Mouse (Mus musculus) macrophage (primary cell): ENCODE data around the gene Tmem37. TPM values are rescaled to one million over a fixed set of nuclear protein-coding genes. Genes with fewer than 3 reads are reported as not detected.

ENCODE experiments used
- H3K27ac ChIP-seq: fragments of 350-480 bp; formaldehyde crosslinking; 2 replicates; pipeline ENCODE4 v1.9.0; 2021
- H3K36me3 ChIP-seq: fragments of 350-480 bp; formaldehyde crosslinking; 2 replicates; pipeline ENCODE4 v1.9.0; 2021; ENCODE audit errors: inconsistent target
- H3K4me3 ChIP-seq: fragments of 350-480 bp; formaldehyde crosslinking; 2 replicates; pipeline ENCODE4 v1.9.0; 2021; ENCODE audit errors: inconsistent target
- H3K79me2 ChIP-seq: fragments of 350-480 bp; formaldehyde crosslinking; 2 replicates; pipeline ENCODE4 v1.9.0; 2021; ENCODE audit errors: inconsistent target
- WGBS: methylation state at CpG from one replicate; pipeline ENCODE4 v1.1.7; 2026; ENCODE audit warnings: inconsistent platforms; ENCODE audit not compliant: missing documents; 5-methylcytosine and 5-hydroxymethylcytosine counted together
- polyA plus RNA-seq: library from polyadenylated mRNA; stranded (reverse); fragments of 250-400 nt; gene quantifications from 3 replicates; pipeline ENCODE4 v1.2.4, GENCODE M21; 2018; ENCODE audit warnings: inconsistent platforms

The Tmem37 gene
- polyA plus RNA-seq, 1 experiment from 2014 or later: 8.5 TPM

DNA sequence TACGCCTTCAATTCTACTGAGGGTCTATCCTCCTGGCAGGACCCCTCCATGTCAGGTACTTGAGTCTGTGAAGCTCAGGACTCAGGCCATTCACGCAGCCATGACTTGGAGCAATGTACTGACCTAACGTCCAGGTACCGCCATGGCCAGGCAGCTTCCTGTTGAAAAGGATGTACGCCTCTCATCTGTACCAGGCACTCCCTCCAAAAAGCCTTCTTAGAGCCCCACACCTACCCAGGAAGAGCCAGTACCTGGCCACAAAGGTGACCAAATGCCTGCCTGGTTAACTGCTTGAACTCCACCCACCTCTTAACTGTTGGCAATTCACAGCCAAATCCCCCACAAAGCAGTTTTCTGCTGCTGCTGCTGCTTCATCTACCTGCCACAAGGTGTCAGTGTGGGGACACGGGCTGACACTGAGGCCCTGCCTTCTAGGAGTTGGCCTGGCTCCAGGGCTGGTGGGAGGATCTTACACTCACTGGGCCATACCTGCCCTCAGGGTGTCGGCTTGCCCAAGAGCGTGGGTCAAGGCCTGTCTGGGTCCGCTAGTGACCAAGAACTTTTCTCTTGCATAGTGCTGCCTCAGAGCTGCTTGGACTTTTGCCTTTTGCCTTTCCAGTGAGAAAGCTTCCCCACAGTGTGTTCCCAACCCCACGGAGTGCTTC, 40.9 kb downstream of the Tmem37 start:
- Histone ChIP-seq H3K27ac (no peak overlapping the region), H3K4me3 (no peak overlapping the region), H3K79me2 (no peaks in the 10 kb centered on the region), H3K36me3 (no peaks in the 10 kb centered on the region)
- 38% methylated on average over 10 of the region's 10 CpGs for WGBS

DNA sequence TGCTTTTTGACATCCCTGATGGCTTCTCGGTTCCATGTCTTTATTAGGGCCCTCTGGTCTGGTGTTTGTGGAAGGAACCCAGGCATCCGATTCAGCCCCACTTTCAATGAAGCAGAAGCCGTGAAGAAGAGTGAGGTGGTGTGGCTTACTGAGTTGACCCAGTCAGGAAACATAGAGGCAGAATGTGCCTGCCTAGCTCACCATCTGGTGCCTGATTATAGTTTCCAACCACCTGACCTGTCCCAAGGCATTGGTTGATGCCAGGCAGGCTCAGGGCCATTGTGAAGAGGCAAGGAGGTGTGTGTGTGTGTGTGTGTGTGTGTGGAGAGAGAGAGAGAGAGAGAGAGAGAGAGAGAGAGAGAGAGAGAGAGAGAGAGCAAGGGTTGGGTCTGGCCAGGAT, 43.4 kb downstream of the Tmem37 start:
- H3K36me3 ChIP-seq: no peaks in the 10 kb centered on the region
- 85% methylated on average over 3 of the region's 3 CpGs for WGBS
- H3K79me2 ChIP-seq: no peaks in the 10 kb centered on the region
- H3K27ac ChIP-seq: no peak overlapping the region
- H3K4me3 ChIP-seq: no peak overlapping the region

GRCm38 (mm10) chr1:120027693-120028092, 46.2 kb downstream of the Tmem37 start:
- Histone ChIP-seq H3K79me2 (no peaks in the 10 kb centered on the region), H3K4me3 (no peak overlapping the region), H3K27ac (no peak overlapping the region), H3K36me3 (no peaks in the 10 kb centered on the region)
- WGBS: 28% methylated on average over 4 of the region's 4 CpGs

- H3K27ac ChIP-seq: no peak overlapping the region
- H3K4me3 ChIP-seq: no peak overlapping the region
- WGBS: 32% methylated on average over 2 of the region's 2 CpGs
- H3K36me3 ChIP-seq: no peaks in the 10 kb centered on the region
- H3K79me2 ChIP-seq: no peaks in the 10 kb centered on the region
These were observed 48.8 kb downstream of the Tmem37 start for GRCm38 (mm10) chr1:120025050-120025439.

DNA sequence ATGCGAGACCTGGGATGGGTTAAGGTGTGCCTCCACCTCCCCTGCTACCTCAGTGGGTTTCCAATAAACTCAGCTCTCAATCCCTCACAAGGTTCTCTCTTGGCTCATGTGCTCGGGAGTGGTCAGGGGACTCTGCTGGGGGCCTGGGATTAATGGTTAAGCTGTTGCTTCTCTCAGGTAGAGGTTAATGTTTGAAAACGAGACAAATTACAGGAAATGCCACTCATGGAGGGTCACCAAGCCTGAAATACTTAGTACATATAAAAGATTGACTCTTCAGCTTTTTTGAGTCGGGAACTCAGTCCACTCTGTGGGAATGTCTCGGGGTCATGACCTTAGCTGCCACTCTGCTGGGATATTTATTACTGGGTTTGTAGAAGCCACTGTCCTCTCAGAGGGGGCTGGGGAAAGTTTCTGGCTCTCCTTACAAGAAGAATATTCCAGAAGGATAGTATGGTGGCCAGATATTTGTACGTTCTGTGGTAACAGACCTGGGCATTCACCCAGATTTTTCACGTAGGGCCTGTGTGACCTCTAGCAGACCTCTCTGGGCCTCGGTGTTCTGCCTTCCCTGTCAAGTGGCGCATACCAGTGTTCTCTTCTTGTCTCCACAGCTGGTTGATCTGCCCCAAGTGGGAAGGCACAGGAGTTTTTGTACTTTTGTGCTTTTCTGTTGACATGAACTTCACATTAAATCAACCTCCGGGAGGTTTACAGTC, 49.4 kb downstream of the Tmem37 start:
- 85% methylated on average over 10 of the region's 10 CpGs for WGBS
- no peak overlapping the region for H3K4me3 ChIP-seq
- H3K36me3 ChIP-seq: no peaks in the 10 kb centered on the region
- H3K27ac ChIP-seq: no peak overlapping the region
- no peaks in the 10 kb centered on the region for H3K79me2 ChIP-seq

DNA sequence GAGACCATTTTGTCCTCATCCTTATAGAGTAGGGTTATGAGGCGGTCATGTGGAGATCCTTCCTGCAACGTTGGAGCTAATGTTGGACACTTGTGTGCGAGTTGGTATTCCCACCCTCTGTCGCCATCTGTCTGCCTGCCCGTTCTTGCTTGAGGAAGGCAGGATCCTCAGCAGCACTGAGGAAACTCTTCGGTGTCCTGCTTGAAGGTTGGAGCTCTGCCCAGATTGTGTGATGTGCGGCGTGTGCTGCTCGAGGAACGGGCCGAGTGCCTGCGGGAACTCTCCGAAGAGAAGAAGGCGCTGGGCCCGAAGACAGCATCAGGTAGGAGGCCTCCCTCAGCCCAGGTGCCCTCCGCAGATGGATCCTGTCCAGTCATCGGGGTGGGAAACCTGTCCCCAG, 51.9 kb downstream of the Tmem37 start:
- H3K27ac ChIP-seq: no peak overlapping the region
- no peaks in the 10 kb centered on the region for H3K79me2 ChIP-seq
- H3K36me3 ChIP-seq: no peaks in the 10 kb centered on the region
- no peak overlapping the region for H3K4me3 ChIP-seq
- WGBS: 95% methylated on average over 16 of the region's 17 CpGs

- H3K27ac ChIP-seq: peak overlapping the region; percentile 25
- H3K36me3 ChIP-seq: no peaks in the 10 kb centered on the region
- WGBS: 25% methylated on average over 7 of the region's 7 CpGs
- H3K79me2 ChIP-seq: no peaks in the 10 kb centered on the region
- no peak overlapping the region for H3K4me3 ChIP-seq
These were observed 53.5 kb downstream of the Tmem37 start for GRCm38 (mm10) chr1:120020322-120020897.

- no peaks in the 10 kb centered on the region for H3K36me3 ChIP-seq
- no peak overlapping the region for H3K27ac ChIP-seq
- H3K4me3 ChIP-seq: no peak overlapping the region
- H3K79me2 ChIP-seq: no peaks in the 10 kb centered on the region
- WGBS: 47% methylated on average over 12 of the region's 12 CpGs
These were observed 54.4 kb downstream of the Tmem37 start for GRCm38 (mm10) chr1:120019428-120019827.

GRCm38 (mm10) chr1:120018900-120019299, 55.0 kb downstream of the Tmem37 start:
- Histone ChIP-seq H3K4me3 (no peak overlapping the region), H3K79me2 (no peaks in the 10 kb centered on the region), H3K27ac (no peak overlapping the region), H3K36me3 (no peaks in the 10 kb centered on the region)
- 74% methylated on average over 3 of the region's 3 CpGs for WGBS

Other genes with a start within 250 kb of the Tmem37 start
- gene Ptpn4, start 236.5 kb downstream of the Tmem37 start, polyA plus RNA-seq: 1.9 to 2.7 TPM (median 2.2 TPM) in 3 replicates
- gene Tmem177, start 160.9 kb downstream of the Tmem37 start, polyA plus RNA-seq: 2.1 to 3.2 TPM (median 3.0 TPM) in 3 replicates
- gene Cfap221, start 76.8 kb downstream of the Tmem37 start, polyA plus RNA-seq: not detected in 3 replicates
- not detected in 3 replicates for gene Sctr, start 67.2 kb downstream of the Tmem37 start, polyA plus RNA-seq
- 235 to 420 TPM (median 317 TPM) in 3 replicates for gene Dbi, start 47.0 kb upstream of the Tmem37 start, polyA plus RNA-seq
- gene 3110009E18Rik, start 47.1 kb upstream of the Tmem37 start, polyA plus RNA-seq: 1.4 to 5.1 TPM (median 3.6 TPM) in 3 replicates
- gene Steap3, start 198.6 kb upstream of the Tmem37 start, polyA plus RNA-seq: 26.5 to 41.9 TPM (median 39.9 TPM) in 3 replicates